In the genomic region with DNA sequence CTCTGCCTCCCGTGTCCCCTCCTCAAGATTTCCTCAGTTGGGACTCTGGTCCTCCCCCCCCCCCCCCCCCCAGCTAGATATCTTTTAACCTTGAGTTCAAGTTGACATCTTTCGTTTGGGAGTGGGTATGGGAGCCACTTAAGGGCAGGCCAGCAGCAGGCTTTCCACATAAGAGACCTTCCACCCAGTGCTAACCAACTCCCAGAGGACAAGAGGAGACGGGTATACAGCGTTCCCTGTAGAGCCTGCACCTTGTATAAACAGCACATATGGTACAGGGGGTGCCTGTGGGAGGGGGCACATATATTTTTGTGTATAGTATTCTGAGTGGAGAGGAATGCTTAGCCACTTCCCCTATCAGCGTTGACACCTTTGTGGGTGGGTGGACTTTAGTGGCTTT, we compare ENCODE assay signal across 7 mouse cellular contexts. TPM values are rescaled to one million over a fixed set of nuclear protein-coding genes. Genes with fewer than 3 reads are reported as not detected.
DNase-seq lines count a peak whose midpoint lies in the region; ATAC-seq and TF ChIP-seq lines count a peak whose summit lies in the region.

No protein-coding gene starts in this region.

- WGBS in lung, postnatal 0 days = 48% methylated on average over 5 of the region's 5 CpGs
- 18% methylated on average over 5 of the region's 5 CpGs for WGBS in forebrain, embryonic 10.5 days
- WGBS in limb, embryonic 11.5 days = 18% methylated on average over 5 of the region's 5 CpGs

- peaks cover 32% of the 10 kb centered on the region for H3K4me1 ChIP-seq in lung, postnatal 0 days (ENCODE audit: insufficient read depth, low read depth, low read length)
- H3K4me1 ChIP-seq in forebrain, embryonic 10.5 days = peaks cover 85% of the 10 kb centered on the region
- H3K4me1 ChIP-seq in limb, embryonic 11.5 days (ENCODE audit: control insufficient read depth, insufficient read depth, low read length) = peaks cover 50% of the 10 kb centered on the region

- no peak for ATAC-seq in lung, postnatal 0 days
- ATAC-seq in limb, embryonic 11.5 days (ENCODE audit: insufficient number of reproducible peaks, low FRiP score, low TSS enrichment, low read depth) = no peak
- ATAC-seq in erythroid progenitor cell, adult 5-6 weeks (replicated peaks; ENCODE audit: low FRiP score, poor library complexity, severe bottlenecking) = no peak

- no peak overlapping the region for H3K9ac ChIP-seq in lung, postnatal 0 days (replicated peaks; ENCODE audit: low read depth)
- peak overlapping the region; percentile 99; the same call in 1 of the 2 replicates for H3K9ac ChIP-seq in limb, embryonic 11.5 days (ENCODE audit: low read length)

- peak overlapping the region; percentile 99 for H3K4me2 ChIP-seq in lung, postnatal 0 days (replicated peaks; ENCODE audit: low read depth, low read length)
- H3K4me2 ChIP-seq in limb, embryonic 11.5 days (ENCODE audit: low read depth, severe bottlenecking) = peak overlapping the region; percentile 88

- no peak overlapping the region for H3K27ac ChIP-seq in lung, postnatal 0 days (ENCODE audit: low read length)
- peak overlapping the region; percentile 100 for H3K27ac ChIP-seq in forebrain, embryonic 10.5 days
- H3K27ac ChIP-seq in limb, embryonic 11.5 days (replicated peaks; ENCODE audit: low read depth, low read length) = no peak overlapping the region

- no peaks in the 10 kb centered on the region for H3K36me3 ChIP-seq in lung, postnatal 0 days (ENCODE audit: insufficient read depth, low read length)
- peaks cover 56% of the 10 kb centered on the region for H3K36me3 ChIP-seq in forebrain, embryonic 10.5 days (replicated peaks)
- peaks cover 4% of the 10 kb centered on the region for H3K36me3 ChIP-seq in limb, embryonic 11.5 days (ENCODE audit: control insufficient read depth, insufficient read depth, low read length)
- peaks cover 4% of the 10 kb centered on the region for H3K36me3 ChIP-seq in splenic B cell, adult 2 months (ENCODE audit: control insufficient read depth, insufficient read depth, low read length, poor library complexity, severe bottlenecking)

- no peaks in the 10 kb centered on the region for H3K27me3 ChIP-seq in lung, postnatal 0 days (replicated peaks; ENCODE audit: insufficient read depth, low read length)
- H3K27me3 ChIP-seq in forebrain, embryonic 10.5 days (ENCODE audit: poor library complexity, severe bottlenecking) = peaks cover 10% of the 10 kb centered on the region
- no peaks in the 10 kb centered on the region for H3K27me3 ChIP-seq in limb, embryonic 11.5 days (ENCODE audit: control insufficient read depth, insufficient read depth, low read length)
- H3K27me3 ChIP-seq in splenic B cell, adult 2 months (ENCODE audit: control insufficient read depth, insufficient read depth, low read length, poor library complexity, severe bottlenecking) = no peaks in the 10 kb centered on the region

- no peak for DNase-seq in lung, postnatal 0 days (ENCODE audit: low spot score)
- DNase-seq in lung, postnatal 25 days (ENCODE audit: low spot score) = no peak
- DNase-seq in forebrain, embryonic 10.5 days (ENCODE audit: extremely low spot score, low spot score) = no peak
- no peak for DNase-seq in limb, embryonic 11.5 days (ENCODE audit: low spot score)
- DNase-seq in splenic B cell, adult 2 months (ENCODE audit: low read depth, low spot score) = peak; percentile 47
- DNase-seq in T-cell, adult 2 months (ENCODE audit: low spot score) = no peak

- H3K9me3 ChIP-seq in lung, postnatal 0 days (ENCODE audit: low read length) = no peaks in the 10 kb centered on the region
- no peaks in the 10 kb centered on the region for H3K9me3 ChIP-seq in forebrain, embryonic 10.5 days
- no peaks in the 10 kb centered on the region for H3K9me3 ChIP-seq in limb, embryonic 11.5 days (ENCODE audit: control insufficient read depth, low read length)

- no peak for TF ChIP-seq EP300 in lung, postnatal 0 days (IDR thresholded peaks at IDR 0.05)

- peak overlapping the region; percentile 75 for H3K4me3 ChIP-seq in lung, postnatal 0 days (ENCODE audit: low read depth, low read length)
- peak overlapping the region; percentile 98 for H3K4me3 ChIP-seq in forebrain, embryonic 10.5 days
- H3K4me3 ChIP-seq in limb, embryonic 11.5 days (ENCODE audit: low read depth, low read length) = peak overlapping the region; percentile 97

- no peak for TF ChIP-seq CTCF in lung, postnatal 0 days (IDR thresholded peaks at IDR 0.05)

RNA-seq across cellular contexts. Expression of gene Tle3, which starts 2.8 kb away (rescaled TPM):
- polyA plus RNA-seq in lung, postnatal 0 days (2015; fragmentation: Nextera tagmentation; extraction: Ambion mirVana) = 16.2 and 16.3 TPM in 2 replicates
- 43.4 and 45.6 TPM in 2 replicates for polyA plus RNA-seq in forebrain, embryonic 10.5 days (2016; fragmentation: Nextera tagmentation; extraction: Ambion mirVana)
- 42.8 and 43.4 TPM in 2 replicates for polyA plus RNA-seq in limb, embryonic 11.5 days (2014; fragmentation: Nextera tagmentation; extraction: Ambion mirVana)
- 9.7 and 20.5 TPM in 2 replicates for total RNA-seq in erythroid progenitor cell, adult 5-6 weeks (2015; ENCODE audit: low replicate concordance)
- 14.6 and 23.9 TPM in 2 replicates for total RNA-seq in erythroid progenitor cell, adult 5-6 weeks (2017; ENCODE audit: low replicate concordance)
